In genomic region chr9:104413021-104413420, GRCm38 (mm10) we compare ENCODE assay signal across 19 mouse cellular contexts.
"Had no signal": no experiment of that assay in that cellular context is flagged by ENCODE, and none has a peak within 500 bp of the region (broad histone marks: within the 10 kb centered on the region; RNA-seq: fewer than 3 reads in every experiment).

No protein-coding gene starts in this region.

- H3K9ac ChIP-seq: lung, embryonic 14.5 days; midbrain, embryonic 12.5 days; neural tube, embryonic 13.5 days; neural tube, embryonic 15.5 days had no signal

- H3K9me3 ChIP-seq: midbrain, embryonic 10.5 days; midbrain, embryonic 12.5 days; neural tube, embryonic 13.5 days; neural tube, embryonic 15.5 days had no signal

- H3K36me3 ChIP-seq: midbrain, embryonic 10.5 days; midbrain, embryonic 12.5 days; neural tube, embryonic 13.5 days; neural tube, embryonic 15.5 days had no signal

- H3K4me3 ChIP-seq: midbrain, embryonic 10.5 days; midbrain, embryonic 12.5 days; myocyte; neural tube, embryonic 13.5 days; neural tube, embryonic 15.5 days had no signal

- H3K27ac ChIP-seq: midbrain, embryonic 10.5 days; midbrain, embryonic 12.5 days; neural tube, embryonic 13.5 days; neural tube, embryonic 15.5 days had no signal

- H3K27me3 ChIP-seq: neural tube, embryonic 15.5 days had no signal

- ATAC-seq: midbrain, embryonic 16.5 days had no signal

- DNase-seq: lung, adult 18-20 months; lung, embryonic 14.5 days; lung, postnatal 10 days; lung, postnatal 4 days; midbrain, embryonic 14.5 days; retina, postnatal 1 day; right cerebral cortex, adult 18-20 months; right cerebral cortex, postnatal 25 days; right cerebral cortex, postnatal 4 days; spleen, adult 18-20 months; thymus, adult 18-20 months; thymus, postnatal 14 days; thymus, postnatal 36 days had no signal

- H3K4me2 ChIP-seq: lung, embryonic 14.5 days; midbrain, embryonic 12.5 days; neural tube, embryonic 13.5 days; neural tube, embryonic 15.5 days had no signal
